Mouse (Mus musculus) ES-Bruce4 (cell line): ENCODE results near the gene Slc30a5. TPM values are rescaled to one million over a fixed set of nuclear protein-coding genes. Genes with fewer than 3 reads are reported as not detected.

ENCODE experiments used
- H3K27ac ChIP-seq: 2 replicates; pipeline ENCODE4 v1.5.1; 2012; ENCODE audit warnings: low read length, inconsistent platforms; ENCODE audit not compliant: insufficient read depth
- H3K27me3 ChIP-seq: 2 replicates; pipeline ENCODE4 v1.6.1; 2012; ENCODE audit warnings: mild to moderate bottlenecking, low read length, inconsistent platforms; ENCODE audit not compliant: control insufficient read depth, poor library complexity, insufficient read depth, severe bottlenecking
- H3K36me3 ChIP-seq: 2 replicates; pipeline ENCODE4 v1.6.1; 2012; ENCODE audit warnings: inconsistent platforms, mild to moderate bottlenecking, low read length, moderate library complexity; ENCODE audit not compliant: control insufficient read depth, poor library complexity, insufficient read depth, severe bottlenecking
- H3K4me1 ChIP-seq: one replicate; pipeline ENCODE4 v1.8.1; 2011; ENCODE audit warnings: low read length; ENCODE audit not compliant: control insufficient read depth, insufficient read depth
- H3K4me3 ChIP-seq: 2 replicates; pipeline ENCODE4 v1.5.1; 2011; ENCODE audit warnings: low read depth, mild to moderate bottlenecking, low read length
- H3K9ac ChIP-seq: 2 replicates; pipeline ENCODE4 v1.6.1; 2012; ENCODE audit warnings: low read depth, mild to moderate bottlenecking, inconsistent platforms; ENCODE audit not compliant: poor library complexity, severe bottlenecking
- H3K9me3 ChIP-seq: replicated peaks from 2 replicates; pipeline ENCODE4 v1.6.1; 2012; ENCODE audit warnings: mild to moderate bottlenecking, low read length, inconsistent platforms; ENCODE audit not compliant: control insufficient read depth, poor library complexity, insufficient read depth, severe bottlenecking
- CTCF ChIP-seq: IDR thresholded peaks from one replicate; pipeline ENCODE4 v1.8.1; 2011; ENCODE audit warnings: low read depth, low read length
- EP300 ChIP-seq: IDR thresholded peaks from 2 replicates; pipeline ENCODE4 v1.6.1; 2011; ENCODE audit warnings: low read depth, low read length; ENCODE audit not compliant: insufficient read depth
- POLR2A ChIP-seq: IDR thresholded peaks from one replicate; pipeline ENCODE4 v1.8.1; 2011; ENCODE audit warnings: low read length; ENCODE audit not compliant: insufficient read depth
- polyA plus RNA-seq: library from polyadenylated mRNA; stranded (reverse); fragments of >200 nt; gene quantifications from 2 replicates; pipeline ENCODE4 v1.2.4, GENCODE M21; 2011; ENCODE audit warnings: low read depth; ENCODE audit not compliant: missing spikeins, insufficient read depth, insufficient read length

Slc30a5 gene
- polyA plus RNA-seq, 1 experiment = 54.5 TPM

DNA sequence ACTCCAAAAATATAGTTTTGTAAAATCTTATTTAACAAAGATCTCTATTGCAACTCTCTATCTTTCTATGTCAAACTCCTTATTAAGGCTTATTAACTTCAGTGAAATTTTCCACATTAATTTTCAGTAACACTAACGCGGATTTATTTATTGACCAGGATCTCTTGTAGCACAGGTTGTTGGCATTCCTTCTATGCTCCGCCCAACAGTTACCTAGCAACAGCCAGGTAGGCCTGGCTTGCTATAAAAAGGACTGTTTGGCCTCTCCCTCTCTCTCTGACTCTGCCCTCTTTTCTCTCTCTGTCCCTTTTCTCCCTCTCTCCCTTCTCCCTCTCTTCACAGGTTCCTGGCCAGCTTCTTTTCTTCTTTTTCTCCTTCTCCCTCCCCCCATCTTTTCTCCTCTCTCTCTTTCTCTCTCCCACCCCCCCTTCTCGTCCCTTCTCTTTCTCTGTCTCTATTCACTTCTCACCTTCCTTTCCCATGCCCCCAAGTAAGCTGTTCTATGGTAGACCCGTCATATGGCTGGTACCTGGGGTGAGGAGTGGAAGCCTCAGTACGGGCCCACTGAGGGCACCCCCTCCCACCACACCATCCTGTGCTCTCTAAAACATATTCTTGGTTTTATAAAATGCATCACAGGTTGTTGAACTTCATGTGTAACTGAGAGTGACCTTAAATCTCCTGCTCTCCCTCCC is 45.8 kb downstream of the Slc30a5 start:
- 0 out of 2 replicates have a peak overlapping the region, but pooled peaks have one; percentile 17 for H3K27ac ChIP-seq
- H3K4me1 ChIP-seq = peaks cover 3% of the 10 kb centered on the region
- H3K27me3 ChIP-seq = no peaks in the 10 kb centered on the region
- no peak overlapping the region for H3K4me3 ChIP-seq
- peaks cover 30% of the 10 kb centered on the region for H3K36me3 ChIP-seq
- no peaks in the 10 kb centered on the region for H3K9me3 ChIP-seq
- no peak overlapping the region for H3K9ac ChIP-seq
- no peak for TF ChIP-seq POLR2A
- no peak for TF ChIP-seq EP300
- TF ChIP-seq CTCF = no peak

DNA sequence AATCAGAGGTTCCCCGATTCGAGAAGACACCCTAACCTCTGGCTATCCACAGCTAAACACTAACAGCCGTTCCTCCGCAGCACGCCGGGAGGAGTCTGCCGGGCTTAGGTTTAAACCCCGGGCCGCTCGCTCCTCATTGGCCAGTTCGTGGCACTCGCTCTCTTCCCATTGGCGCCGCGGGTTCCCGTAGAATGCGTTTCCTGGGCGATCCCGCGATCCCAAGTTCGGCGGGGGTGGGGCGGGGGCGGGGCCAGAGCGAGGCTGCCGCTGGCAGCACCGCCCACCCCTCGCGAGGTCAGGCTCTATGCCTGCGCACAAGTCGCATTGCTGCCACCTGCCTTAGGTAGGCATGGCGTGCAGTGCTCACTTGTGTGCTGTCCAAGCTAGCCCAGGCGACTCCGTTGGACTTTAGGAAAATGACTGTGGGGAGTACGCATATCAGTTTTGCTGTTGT is 46.8 kb downstream of the Slc30a5 start, which contains the start of gene Ccnb1:
Ccnb1 (minus strand) TSS at position 157 of the 454 bp plus-strand sequence.
- Histone ChIP-seq H3K9ac (peak within 1 kb of the TSS; percentile 98), H3K9me3 (no peaks in the 10 kb centered on the region), H3K27ac (peak within 1 kb of the TSS; percentile 47), H3K36me3 (peaks cover 40% of the 10 kb centered on the region), H3K4me1 (peaks cover 3% of the 10 kb centered on the region), H3K27me3 (no peaks in the 10 kb centered on the region), H3K4me3 (peak within 1 kb of the TSS; percentile 97)
- TF ChIP-seq CTCF = peak; percentile 14
- peak; percentile 99 for TF ChIP-seq POLR2A
- TF ChIP-seq EP300 = peak; percentile 61; the same call in 1 of the 2 replicates

DNA sequence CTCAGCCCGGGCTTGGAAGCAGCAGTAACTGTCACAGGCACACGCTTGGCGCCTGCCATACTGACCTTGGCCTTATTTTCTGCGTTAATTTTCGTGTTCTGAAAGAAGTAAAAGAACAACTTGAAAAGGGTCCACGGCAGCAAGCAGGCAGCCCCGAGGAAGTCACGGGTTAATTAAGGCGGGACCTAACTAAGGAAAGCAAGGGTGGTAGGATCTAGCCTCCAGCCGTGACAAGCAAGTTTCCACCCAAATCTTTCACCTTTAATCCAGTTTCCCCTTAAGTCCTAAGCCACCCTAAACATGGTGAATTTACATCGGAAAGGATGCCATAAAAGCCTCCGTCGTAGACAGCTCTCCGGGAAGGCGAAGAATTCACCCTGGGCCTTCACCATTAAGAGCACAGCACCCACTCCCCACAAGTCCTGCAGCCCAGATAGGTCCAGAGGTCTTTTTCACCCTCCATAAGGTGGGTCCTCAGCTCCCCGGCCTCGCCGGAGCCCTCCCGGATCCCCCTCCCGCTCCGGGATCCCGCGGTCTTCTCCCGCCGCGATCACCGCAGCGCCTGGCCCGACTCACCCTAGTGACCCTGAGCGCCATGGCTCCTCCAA is 47.3 kb downstream of the Slc30a5 start:
- Histone ChIP-seq H3K36me3 (peaks cover 45% of the 10 kb centered on the region), H3K9me3 (no peaks in the 10 kb centered on the region), H3K4me1 (peaks cover 3% of the 10 kb centered on the region), H3K9ac (peak overlapping the region; percentile 98), H3K27me3 (no peaks in the 10 kb centered on the region), H3K27ac (peak overlapping the region; percentile 47), H3K4me3 (peak overlapping the region; percentile 97)
- no peak for TF ChIP-seq EP300
- no peak for TF ChIP-seq CTCF
- no peak for TF ChIP-seq POLR2A

DNA sequence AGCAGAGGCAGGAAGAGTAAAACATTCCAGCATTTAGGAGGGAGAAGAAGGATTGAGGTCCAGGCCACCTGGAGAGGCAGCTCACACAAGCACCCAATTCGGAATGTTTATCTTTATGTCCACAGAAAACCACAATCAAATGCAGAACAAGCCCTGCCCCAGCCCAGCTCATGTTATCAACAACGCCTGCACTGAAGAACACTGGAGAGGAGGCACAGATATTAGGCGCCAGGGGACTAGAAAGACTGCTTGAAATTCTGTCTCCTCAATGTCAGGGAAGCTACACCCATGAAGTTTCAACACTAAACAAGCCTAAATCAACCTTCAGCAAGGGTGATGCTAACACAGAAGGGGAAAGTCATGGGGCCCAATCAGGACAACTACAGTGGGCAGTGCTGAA is 55.7 kb downstream of the Slc30a5 start:
- no peak for TF ChIP-seq EP300
- no peaks in the 10 kb centered on the region for H3K27me3 ChIP-seq
- no peaks in the 10 kb centered on the region for H3K9me3 ChIP-seq
- no peak overlapping the region for H3K4me3 ChIP-seq
- H3K9ac ChIP-seq = no peak overlapping the region
- no peaks in the 10 kb centered on the region for H3K4me1 ChIP-seq
- H3K27ac ChIP-seq = 0 out of 2 replicates have a peak overlapping the region, but pooled peaks have one; percentile 52
- peaks cover 49% of the 10 kb centered on the region for H3K36me3 ChIP-seq

DNA sequence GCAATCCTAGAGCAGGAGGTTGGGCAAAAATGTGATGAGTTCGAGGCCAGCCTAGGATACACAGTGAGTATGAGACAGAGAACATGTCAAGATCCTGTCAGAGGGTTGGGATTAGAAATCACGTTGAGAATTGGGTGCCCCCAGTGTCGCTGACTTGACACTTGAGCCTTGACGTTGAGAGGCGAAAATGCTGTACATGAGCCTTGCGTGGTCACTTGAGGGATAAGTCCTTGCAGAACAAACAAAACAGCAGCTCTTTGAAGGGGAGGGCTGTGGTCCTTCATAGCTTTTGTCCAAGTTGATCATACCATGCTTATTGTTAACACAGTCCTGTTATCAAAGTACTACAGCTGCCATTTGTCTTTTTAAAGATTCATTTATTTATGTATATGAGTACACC is 56.5 kb downstream of the Slc30a5 start:
- Histone ChIP-seq H3K36me3 (peaks cover 48% of the 10 kb centered on the region), H3K27me3 (no peaks in the 10 kb centered on the region), H3K9ac (no peak overlapping the region), H3K9me3 (no peaks in the 10 kb centered on the region), H3K27ac (peak overlapping the region; percentile 39; the same call in 1 of the 2 replicates), H3K4me1 (no peaks in the 10 kb centered on the region), H3K4me3 (no peak overlapping the region)
- TF ChIP-seq POLR2A (no peak), CTCF (no peak), EP300 (no peak)

DNA sequence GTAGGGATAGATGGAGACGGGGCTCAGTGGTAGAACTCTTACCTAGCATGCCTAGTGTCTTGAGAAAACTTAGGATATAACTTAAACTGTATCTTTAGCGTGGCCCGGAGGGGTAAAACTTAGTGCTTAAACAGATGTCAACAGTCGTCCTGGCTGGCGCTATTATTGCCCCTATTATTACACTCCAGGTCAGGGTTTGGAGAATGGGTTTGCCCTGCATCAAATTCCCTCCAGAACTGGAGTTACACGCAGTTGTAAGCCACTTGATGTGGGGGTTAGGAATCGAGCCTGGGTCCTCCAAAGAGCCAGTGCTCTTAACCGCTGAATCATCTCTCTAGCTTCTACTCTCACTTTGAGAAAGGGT is 57.2 kb downstream of the Slc30a5 start:
- TF ChIP-seq CTCF (no peak), POLR2A (no peak), EP300 (no peak)
- Histone ChIP-seq H3K27ac (no peak overlapping the region), H3K4me3 (peak overlapping the region; percentile 86; the same call in 1 of the 2 replicates), H3K4me1 (no peaks in the 10 kb centered on the region), H3K36me3 (peaks cover 45% of the 10 kb centered on the region), H3K27me3 (no peaks in the 10 kb centered on the region), H3K9me3 (no peaks in the 10 kb centered on the region), H3K9ac (no peak overlapping the region)
